Mouse (Mus musculus): ENCODE results near the gene Olfr1049.
"Not testable (repeated sequence)": the region's sequence is repeated elsewhere in the genome, so short reads cannot be mapped to it uniquely, and the experiment has no call there.

The Olfr1049 gene

GRCm38 (mm10) chr2:86258228-86258627, at the start of gene Olfr1049:
Gene Olfr1049, minus strand, starts transcription at chr2:86258328.
- not testable (repeated sequence) for DNase-seq

GRCm38 (mm10) chr2:86292155-86292554, 34.0 kb upstream of the Olfr1049 start, which contains the start of gene Olfr1052:
Gene Olfr1052, plus strand, starts transcription at chr2:86292455.
- no peak for DNase-seq

- not testable (repeated sequence) for DNase-seq
Measured at GRCm38 (mm10) chr2:86278988-86279387, 20.9 kb upstream of the Olfr1049 start, which contains the start of gene Olfr1051. Gene Olfr1051, minus strand, starts transcription at chr2:86279088.

DNA sequence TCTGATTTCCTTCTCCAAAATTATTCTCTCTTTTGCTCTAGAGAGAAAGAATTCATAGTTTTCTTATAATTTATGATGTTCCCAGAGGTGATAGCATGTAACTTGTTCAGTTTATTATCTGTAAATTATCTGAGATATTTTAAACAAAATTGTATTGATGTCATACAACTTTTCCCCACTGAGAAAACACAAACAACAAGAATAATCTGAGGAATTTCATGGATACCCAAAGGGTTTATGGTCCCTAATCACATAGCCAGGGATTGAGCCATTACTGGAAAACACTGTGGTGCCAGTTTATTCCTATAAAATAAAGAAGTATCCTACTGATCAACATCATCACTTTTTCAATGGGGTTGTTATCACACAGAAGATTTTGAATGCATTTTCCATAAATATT, 17.9 kb downstream of the Olfr1049 start, which contains the start of gene Olfr1048:
Olfr1048 (minus strand) TSS at position 101 of the 400 bp plus-strand sequence.
- no peak for DNase-seq

DNA sequence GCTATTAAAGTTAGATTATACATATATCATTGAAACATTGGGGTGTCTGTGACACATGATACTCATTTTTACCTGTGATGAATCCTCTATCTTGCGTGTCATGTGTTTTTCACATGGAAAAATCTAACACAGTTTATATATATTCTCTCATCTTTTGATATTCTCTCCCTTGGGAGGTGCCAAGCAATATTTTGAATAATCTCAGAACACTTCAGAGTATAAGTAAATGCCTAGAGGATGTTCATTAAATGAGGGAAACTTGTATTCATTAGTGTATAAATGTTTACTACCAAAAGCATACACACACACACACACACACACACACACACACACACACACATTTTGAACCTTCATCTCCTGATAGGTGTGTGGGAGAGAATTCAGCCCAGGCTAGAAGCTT, 26.8 kb downstream of the Olfr1049 start, which contains the start of gene Olfr1047:
Olfr1047 (minus strand) TSS at position 101 of the 400 bp plus-strand sequence.
- no peak for DNase-seq

GRCm38 (mm10) chr2:86219214-86219613, 38.9 kb downstream of the Olfr1049 start, which contains the start of gene Olfr1046:
Gene Olfr1046, minus strand, starts transcription at chr2:86219314.
- DNase-seq = no peak

Measured in right cerebral cortex, adult 18-20 months (tissue).